Mouse (Mus musculus) cortical plate, adult 2 months (tissue): ENCODE data around the gene 4930590J08Rik.
"Not testable (repeated sequence)": the region's sequence is repeated elsewhere in the genome, so short reads cannot be mapped to it uniquely, and the experiment has no call there.

Experiments used
- CTCF ChIP-seq: fragments of 200-500 bp; IDR thresholded peaks from 2 replicates; pipeline ENCODE4 v1.5.1; 2011; ENCODE audit warnings: mild to moderate bottlenecking, control low read depth, low read length; ENCODE audit not compliant: insufficient read depth; ENCODE audit errors: extremely low read depth
- POLR2A ChIP-seq: fragments of 200-500 bp; IDR thresholded peaks from 2 replicates; pipeline ENCODE4 v1.6.1; 2011; ENCODE audit warnings: mild to moderate bottlenecking, low read length, control low read depth; ENCODE audit not compliant: insufficient read depth; ENCODE audit errors: extremely low read depth

- not testable (repeated sequence) for TF ChIP-seq CTCF, POLR2A
Measured at GRCm38 (mm10) chr6:91958015-91958414, 55.4 kb downstream of the 4930590J08Rik start.
